Mouse (Mus musculus) lung, postnatal 0 days (tissue): Measurements from ENCODE around the gene Ttbk1. TPM values are rescaled to one million over a fixed set of nuclear protein-coding genes. Genes with fewer than 3 reads are reported as not detected.

ENCODE experiments used
- ATAC-seq: fragments of 200-750 bp; cut with Nextera tagmentation; 2 replicates; pipeline ENCODE4 v1.8.0; 2017; ENCODE audit warnings: moderate library complexity
- DNase-seq: peaks from one replicate; pipeline ENCODE4 v3.0.0-alpha.2; 2016; ENCODE audit warnings: low spot score
- H3K27ac ChIP-seq: fragments of 300-500 bp; sonication (generic); 2 replicates; pipeline ENCODE4 v1.5.1; 2014; ENCODE audit warnings: antibody characterized with exemption, mild to moderate bottlenecking, low read length, mixed read lengths
- H3K27me3 ChIP-seq: fragments of 300-500 bp; sonication (generic); replicated peaks from 2 replicates; pipeline ENCODE4 v1.6.1; 2014; ENCODE audit warnings: low read length, mixed read lengths; ENCODE audit not compliant: insufficient read depth
- H3K36me3 ChIP-seq: fragments of 300-500 bp; sonication (generic); 2 replicates; pipeline ENCODE4 v1.6.1; 2014; ENCODE audit warnings: low read length, mixed read lengths; ENCODE audit not compliant: insufficient read depth
- H3K4me1 ChIP-seq: fragments of 300-500 bp; sonication (generic); 2 replicates; pipeline ENCODE4 v1.6.1; 2014; ENCODE audit warnings: antibody characterized with exemption, low read depth, low read length, mixed read lengths; ENCODE audit not compliant: insufficient read depth
- H3K4me2 ChIP-seq: fragments of 300-500 bp; sonication (generic); replicated peaks from 2 replicates; pipeline ENCODE4 v1.6.1; 2014; ENCODE audit warnings: low read depth, mild to moderate bottlenecking, low read length, moderate library complexity, mixed read lengths
- H3K4me3 ChIP-seq: fragments of 300-500 bp; sonication (generic); 2 replicates; pipeline ENCODE4 v1.5.1; 2014; ENCODE audit warnings: low read depth, low read length
- H3K9ac ChIP-seq: fragments of 300-500 bp; sonication (generic); replicated peaks from 2 replicates; pipeline ENCODE4 v1.6.1; 2014; ENCODE audit warnings: low read depth, mild to moderate bottlenecking
- H3K9me3 ChIP-seq: fragments of 300-500 bp; sonication (generic); 2 replicates; pipeline ENCODE4 v1.6.1; 2016; ENCODE audit warnings: low read length, mixed read lengths
- CTCF ChIP-seq: IDR thresholded peaks from 2 replicates; pipeline ENCODE4 v1.5.1; 2016; ENCODE audit warnings: antibody characterized with exemption, mild to moderate bottlenecking
- EP300 ChIP-seq: IDR thresholded peaks from 2 replicates; pipeline ENCODE4 v1.6.1; 2016; ENCODE audit warnings: antibody characterized with exemption, mild to moderate bottlenecking, control low read depth
- WGBS: fragments of 180-500 bp; shearing (Covaris S2); extraction: QIAGEN DNeasy Blood & Tissue Kit; methylation state at CpG from one replicate; pipeline ENCODE4 v1.1.7; 2014; 5-methylcytosine and 5-hydroxymethylcytosine counted together
- polyA plus RNA-seq: library from polyadenylated mRNA; unstranded; fragments of >200 nt; fragmentation: Nextera tagmentation; extraction: Ambion mirVana; gene quantifications from 2 replicates; pipeline ENCODE4 v1.2.1, GENCODE M21; 2015

Gene Ttbk1
- polyA plus RNA-seq, 1 experiment from 2014 or later = 0.04 TPM

DNA sequence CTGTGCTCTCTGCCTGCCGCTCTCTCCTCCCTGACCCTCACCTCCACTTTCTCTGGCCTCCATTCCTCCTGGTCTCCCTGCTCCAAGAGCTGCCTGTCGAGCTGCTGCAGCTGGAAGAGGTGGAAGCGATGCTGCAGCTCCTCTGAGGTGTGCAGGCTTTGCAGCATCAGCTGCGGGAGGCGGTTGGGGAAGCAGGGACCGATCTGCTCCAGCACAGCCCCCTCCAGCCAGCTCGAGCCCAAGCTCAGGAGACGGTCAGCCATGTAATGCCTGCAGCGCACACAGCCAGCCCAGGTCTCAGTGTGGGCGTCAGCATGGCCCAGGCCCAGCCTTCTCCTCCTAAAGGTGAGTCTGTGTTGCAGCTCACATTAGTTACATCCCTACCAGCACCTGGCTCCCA lies 32.5 kb upstream of the Ttbk1 start:
- H3K9me3 ChIP-seq = no peaks in the 10 kb centered on the region
- H3K4me3 ChIP-seq = no peak overlapping the region

GRCm38 (mm10) chr17:46513329-46513728 lies 25.9 kb upstream of the Ttbk1 start:
- no peak overlapping the region for H3K9ac ChIP-seq
- peak; percentile 67 for ATAC-seq
- H3K4me1 ChIP-seq = no peaks in the 10 kb centered on the region
- H3K9me3 ChIP-seq = no peaks in the 10 kb centered on the region
- no peak overlapping the region for H3K4me2 ChIP-seq
- no peak overlapping the region for H3K27ac ChIP-seq
- H3K27me3 ChIP-seq = no peaks in the 10 kb centered on the region
- H3K36me3 ChIP-seq = no peaks in the 10 kb centered on the region
- 46% methylated on average over 2 of the region's 2 CpGs for WGBS
- no peak overlapping the region for H3K4me3 ChIP-seq
- no peak for TF ChIP-seq CTCF
- no peak for TF ChIP-seq EP300
- peak; percentile 19 for DNase-seq

More for the DNA sequence above, 32.5 kb upstream of the Ttbk1 start:
- WGBS = 52% methylated on average over 10 of the region's 10 CpGs
- TF ChIP-seq CTCF (no peak), EP300 (no peak)
- Histone ChIP-seq H3K36me3 (no peaks in the 10 kb centered on the region), H3K4me2 (peak overlapping the region; percentile 34), H3K9ac (no peak overlapping the region), H3K27ac (no peak overlapping the region), H3K4me1 (no peaks in the 10 kb centered on the region), H3K27me3 (no peaks in the 10 kb centered on the region)
- ATAC-seq (no peak), DNase-seq (no peak)

DNA sequence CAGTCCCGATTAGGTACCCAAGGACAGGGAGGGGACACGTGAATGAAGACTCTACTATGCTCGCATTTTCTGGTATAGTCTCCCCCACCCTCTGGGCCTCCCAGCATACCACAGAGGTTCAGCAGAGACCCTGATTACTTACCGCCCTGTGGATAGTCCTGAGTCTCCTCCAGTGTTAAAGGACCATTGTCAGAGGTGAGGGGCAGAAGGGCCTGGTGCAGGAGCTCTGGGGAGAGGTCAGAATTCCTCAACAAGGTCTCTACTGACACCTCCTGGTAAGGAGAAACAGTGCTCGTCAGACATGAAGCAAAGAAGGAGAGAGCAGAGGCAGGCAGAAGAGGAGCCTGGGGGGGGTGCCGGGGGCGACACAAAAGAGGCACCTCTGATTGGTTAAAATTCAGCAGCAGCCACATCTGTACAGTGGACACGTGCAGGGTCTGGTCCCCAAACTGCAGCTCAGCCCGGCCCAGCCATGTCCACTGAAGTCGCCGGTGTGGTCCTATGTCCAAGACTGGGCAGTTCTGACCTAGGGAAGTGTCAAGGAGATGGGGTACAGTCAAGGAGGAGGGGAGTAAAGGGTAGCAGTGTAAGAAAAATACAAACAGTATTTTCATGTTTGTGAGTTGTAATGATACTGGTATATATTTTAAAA lies 23.7 kb upstream of the Ttbk1 start:
- H3K4me1 ChIP-seq = no peaks in the 10 kb centered on the region
- peak; percentile 45 for DNase-seq
- WGBS = 50% methylated on average over 11 of the region's 11 CpGs
- no peaks in the 10 kb centered on the region for H3K27me3 ChIP-seq
- no peak overlapping the region for H3K4me3 ChIP-seq
- ATAC-seq = no peak
- no peak overlapping the region for H3K27ac ChIP-seq
- H3K9me3 ChIP-seq = no peaks in the 10 kb centered on the region
- no peaks in the 10 kb centered on the region for H3K36me3 ChIP-seq
- no peak overlapping the region for H3K4me2 ChIP-seq
- no peak overlapping the region for H3K9ac ChIP-seq
- TF ChIP-seq CTCF = peak; percentile 69
- no peak for TF ChIP-seq EP300

DNA sequence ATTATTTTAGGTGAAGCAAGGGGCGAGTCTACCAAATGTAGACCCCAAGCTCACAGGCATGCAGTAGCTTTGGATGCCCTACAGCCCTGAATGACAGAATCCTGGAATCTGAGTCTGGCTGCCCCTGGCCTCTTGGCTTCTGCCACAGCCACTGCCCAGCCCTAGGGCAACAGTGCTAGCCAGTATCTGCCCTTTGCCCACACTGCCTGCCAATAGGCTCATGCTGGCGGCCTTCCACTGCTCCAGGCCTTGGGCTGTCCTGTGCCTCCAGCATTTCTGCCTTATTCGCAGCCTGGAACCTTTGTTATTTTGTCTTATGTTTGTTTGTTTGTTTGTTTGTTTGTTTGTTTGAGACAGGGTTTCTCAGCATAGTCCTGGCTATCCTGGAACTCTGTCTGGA lies 18.1 kb upstream of the Ttbk1 start:
- Histone ChIP-seq H3K27ac (no peak overlapping the region), H3K9ac (no peak overlapping the region), H3K27me3 (no peaks in the 10 kb centered on the region), H3K9me3 (no peaks in the 10 kb centered on the region), H3K4me2 (no peak overlapping the region), H3K36me3 (no peaks in the 10 kb centered on the region), H3K4me1 (no peaks in the 10 kb centered on the region), H3K4me3 (no peak overlapping the region)
- no peak for ATAC-seq
- no peak for DNase-seq
- TF ChIP-seq CTCF = no peak
- no peak for TF ChIP-seq EP300
- WGBS = 86% methylated on average over 3 of the region's 3 CpGs

DNA sequence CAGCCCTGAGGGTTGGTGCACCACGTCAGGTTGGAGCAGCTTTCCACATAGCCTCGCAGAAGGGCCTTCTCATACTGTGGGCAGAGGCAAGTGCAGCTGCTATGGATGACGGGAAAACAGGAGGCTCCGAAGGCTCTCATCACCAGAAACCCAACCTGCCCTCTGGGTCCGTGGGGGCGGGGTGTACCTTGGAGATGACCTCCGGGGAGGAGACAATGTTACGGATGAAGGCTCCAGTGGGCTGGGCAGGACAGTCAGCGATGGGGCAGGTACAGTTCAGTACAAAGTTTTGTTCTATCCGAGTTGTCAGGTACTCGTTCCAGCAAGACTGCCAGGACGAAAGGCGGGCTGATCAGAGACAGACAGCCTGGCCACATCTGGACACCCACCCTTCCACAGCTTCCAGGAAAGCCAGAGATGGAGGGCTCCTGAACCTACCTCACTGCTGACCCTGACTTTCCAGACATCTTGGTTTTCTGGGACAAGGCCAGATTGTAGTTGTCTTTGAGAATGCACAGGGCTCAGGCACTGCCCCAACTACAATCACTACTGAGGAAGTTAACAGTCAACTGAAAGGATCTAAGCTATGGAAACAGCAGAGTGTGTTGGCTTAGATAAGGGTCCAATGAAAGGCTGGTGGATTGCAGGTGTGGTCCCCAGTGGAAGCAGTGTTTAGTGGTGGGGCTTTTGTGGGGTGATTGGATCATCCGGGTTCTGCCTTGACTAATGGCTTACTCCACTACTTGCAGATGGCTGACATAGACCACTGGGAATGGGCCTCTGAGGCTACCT lies 16.6 kb upstream of the Ttbk1 start:
- H3K36me3 ChIP-seq = no peaks in the 10 kb centered on the region
- TF ChIP-seq EP300 = no peak
- no peak for TF ChIP-seq CTCF
- H3K9me3 ChIP-seq = no peaks in the 10 kb centered on the region
- 73% methylated on average over 14 of the region's 14 CpGs for WGBS
- no peaks in the 10 kb centered on the region for H3K4me1 ChIP-seq
- H3K9ac ChIP-seq = no peak overlapping the region
- no peak overlapping the region for H3K27ac ChIP-seq
- DNase-seq (no peak), ATAC-seq (no peak)
- no peaks in the 10 kb centered on the region for H3K27me3 ChIP-seq
- H3K4me2 ChIP-seq = no peak overlapping the region
- no peak overlapping the region for H3K4me3 ChIP-seq

GRCm38 (mm10) chr17:46502775-46503174 lies 15.3 kb upstream of the Ttbk1 start:
- H3K4me1 ChIP-seq = no peaks in the 10 kb centered on the region
- DNase-seq = no peak
- WGBS = 80% methylated on average over 2 of the region's 2 CpGs
- no peak for TF ChIP-seq CTCF
- no peak for TF ChIP-seq EP300
- no peak for ATAC-seq
- H3K27ac ChIP-seq = no peak overlapping the region
- no peaks in the 10 kb centered on the region for H3K9me3 ChIP-seq
- H3K4me3 ChIP-seq = no peak overlapping the region
- H3K4me2 ChIP-seq = no peak overlapping the region
- H3K27me3 ChIP-seq = no peaks in the 10 kb centered on the region
- no peaks in the 10 kb centered on the region for H3K36me3 ChIP-seq
- H3K9ac ChIP-seq = no peak overlapping the region
